In the genomic region with DNA sequence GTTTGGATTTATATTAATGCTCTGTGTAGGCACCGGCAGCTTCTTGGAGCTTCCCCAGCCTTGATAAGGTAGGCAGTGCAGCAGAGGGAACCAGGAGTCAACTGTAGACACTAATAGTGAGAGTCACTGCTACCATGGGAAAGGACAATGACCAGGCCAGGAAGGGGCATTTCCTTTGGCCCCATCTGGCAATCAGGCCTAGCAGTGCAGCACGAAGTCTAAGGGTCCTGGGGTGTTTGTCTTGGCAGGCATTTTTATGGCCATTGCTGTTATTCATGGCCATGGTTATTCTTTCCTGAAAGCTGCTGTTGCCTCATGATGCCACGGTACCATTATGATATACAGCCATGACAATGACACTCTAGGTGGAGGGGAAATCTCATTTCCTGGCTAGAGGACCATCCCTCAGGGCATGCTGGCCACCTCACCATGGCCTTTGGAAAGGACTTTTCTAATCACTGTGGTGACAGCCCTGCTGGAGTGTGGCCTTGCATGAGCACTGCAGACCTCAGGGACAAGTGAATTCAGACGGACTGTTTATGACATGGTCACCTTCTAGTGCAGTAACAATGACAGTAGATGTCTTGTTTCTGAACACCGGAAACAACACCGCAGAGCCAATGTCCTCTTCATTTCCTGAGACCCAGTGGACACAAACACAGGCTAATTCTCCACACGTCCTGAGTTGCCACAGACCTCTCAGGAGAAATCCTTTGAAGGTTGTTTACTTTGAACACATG, we compare ENCODE assay signal across 18 mouse cellular contexts.
DNase-seq lines count a peak whose midpoint lies in the region; ATAC-seq and TF ChIP-seq lines count a peak whose summit lies in the region.
"Had no signal": no experiment of that assay in that cellular context is flagged by ENCODE, and none has a peak within 500 bp of the region (broad histone marks: within the 10 kb centered on the region; RNA-seq: fewer than 3 reads in every experiment).

No protein-coding gene starts in this region.

- no peak overlapping the region for H3K4me3 ChIP-seq in heart, embryonic 16.5 days (ENCODE audit: low read length)
- no peak overlapping the region for H3K4me3 ChIP-seq in lung, embryonic 15.5 days
- H3K4me3 ChIP-seq in lung, adult 2 months (replicated peaks; ENCODE audit: extremely low read depth, low read depth, low read length) = no peak overlapping the region
- H3K4me3 ChIP-seq: liver, embryonic 12.5 days; neural tube, embryonic 13.5 days had no signal

- no peak for TF ChIP-seq CTCF in lung, adult 2 months (IDR thresholded peaks at IDR 0.05; ENCODE audit: insufficient read depth, low read length)

- 59% methylated on average over 7 of the region's 7 CpGs for WGBS in heart, embryonic 16.5 days
- 53% methylated on average over 7 of the region's 7 CpGs for WGBS in lung, embryonic 15.5 days
- 43% methylated on average over 7 of the region's 7 CpGs for WGBS in lung, adult 2 months

- ATAC-seq in heart, embryonic 16.5 days (replicated peaks; ENCODE audit: extremely low read depth, insufficient read depth, low FRiP score) = 0 out of 2 replicates have a peak, but pooled peaks have one; percentile 49
- ATAC-seq in lung, embryonic 15.5 days (ENCODE audit: borderline replicate concordance, extremely low read depth, low FRiP score, low TSS enrichment) = no peak
- ATAC-seq: forebrain, postnatal 0 days; inflammation-experienced regulatory T-cells, adult 6 months; liver, embryonic 12.5 days had no signal

- no peak overlapping the region for H3K27ac ChIP-seq in heart, embryonic 16.5 days (ENCODE audit: low read length)
- H3K27ac ChIP-seq in lung, embryonic 15.5 days = peak overlapping the region; percentile 29
- H3K27ac ChIP-seq: liver, embryonic 12.5 days; neural tube, embryonic 13.5 days had no signal

- peaks cover 4% of the 10 kb centered on the region; the same call in 1 of the 2 replicates for H3K4me1 ChIP-seq in heart, embryonic 16.5 days (ENCODE audit: control insufficient read depth, insufficient read depth, low read length)
- peaks cover 5% of the 10 kb centered on the region for H3K4me1 ChIP-seq in lung, embryonic 15.5 days
- H3K4me1 ChIP-seq in lung, adult 2 months (ENCODE audit: control insufficient read depth, insufficient read depth, low read length) = peaks cover 6% of the 10 kb centered on the region; the same call in 1 of the 2 replicates
- H3K4me1 ChIP-seq: neural tube, embryonic 13.5 days had no signal

- intact Hi-C loops in heart, postnatal 36 days (cut with DNase I) = no loop called here

- no peaks in the 10 kb centered on the region for H3K36me3 ChIP-seq in heart, embryonic 16.5 days (ENCODE audit: control insufficient read depth, insufficient read depth)
- H3K36me3 ChIP-seq in lung, embryonic 15.5 days = no peaks in the 10 kb centered on the region
- H3K36me3 ChIP-seq: liver, embryonic 12.5 days; neural tube, embryonic 13.5 days had no signal

- TF ChIP-seq POLR2A in lung, adult 2 months (IDR thresholded peaks at IDR 0.05; ENCODE audit: borderline replicate concordance, extremely low read depth, low read depth, low read length) = no peak

- no peaks in the 10 kb centered on the region for H3K27me3 ChIP-seq in heart, embryonic 16.5 days (ENCODE audit: control insufficient read depth, insufficient read depth, low read length)
- no peaks in the 10 kb centered on the region for H3K27me3 ChIP-seq in lung, embryonic 15.5 days
- H3K27me3 ChIP-seq: liver, embryonic 12.5 days; neural tube, embryonic 13.5 days had no signal

- H3K9ac ChIP-seq in heart, embryonic 16.5 days (ENCODE audit: low read length) = no peak overlapping the region
- H3K9ac ChIP-seq in lung, embryonic 15.5 days = no peak overlapping the region
- H3K9ac ChIP-seq: forebrain, postnatal 0 days; liver, embryonic 12.5 days; neural tube, embryonic 13.5 days had no signal

- no peak overlapping the region for H3K4me2 ChIP-seq in heart, embryonic 16.5 days (ENCODE audit: low read depth, low read length)
- H3K4me2 ChIP-seq in lung, embryonic 15.5 days = no peak overlapping the region
- H3K4me2 ChIP-seq: liver, embryonic 12.5 days; neural tube, embryonic 13.5 days had no signal

- no peak for DNase-seq in heart, postnatal 36 days
- no peak for DNase-seq in lung, adult 2 months
- peak; percentile 11 to 56 for DNase-seq in kidney, postnatal 25 days
- DNase-seq in lung, postnatal 4 days = peak; percentile 20 to 60
- DNase-seq in urinary bladder, postnatal 25 days (ENCODE audit: low spot score) = no peak
- no peak for DNase-seq in cerebellum, postnatal 25 days
- DNase-seq: adrenal gland, postnatal 10 days; cerebellum, adult 9-10 months; forebrain, postnatal 0 days; gastrocnemius, postnatal 25 days; layer of hippocampus, adult 9-11 months; right cerebral cortex, postnatal 25 days; thymus, postnatal 4 days had no signal

- no peaks in the 10 kb centered on the region for H3K9me3 ChIP-seq in heart, embryonic 16.5 days (replicated peaks; ENCODE audit: control insufficient read depth, low read length)
- no peaks in the 10 kb centered on the region for H3K9me3 ChIP-seq in lung, embryonic 15.5 days
- H3K9me3 ChIP-seq: liver, embryonic 12.5 days; neural tube, embryonic 13.5 days had no signal

Comparison
In these comparisons a context has a peak if more than half of its experiments do, and no peak if none do; other contexts are left out.
1. DNase-seq: peak in kidney, postnatal 25 days (2 of 2) and lung, postnatal 4 days (2 of 2); none in heart, postnatal 36 days (0 of 2), lung, adult 2 months (single experiment), urinary bladder, postnatal 25 days (single experiment) and cerebellum, postnatal 25 days (0 of 2).